Mouse (Mus musculus) thymus, postnatal 25 days (tissue): ENCODE data around the gene Fam160a2.
"Not testable (repeated sequence)": the region's sequence is repeated elsewhere in the genome, so short reads cannot be mapped to it uniquely, and the experiment has no call there.

ENCODE experiments used
- DNase-seq: peaks from one replicate; pipeline ENCODE4 v3.0.0; 2022

Fam160a2 gene

DNA sequence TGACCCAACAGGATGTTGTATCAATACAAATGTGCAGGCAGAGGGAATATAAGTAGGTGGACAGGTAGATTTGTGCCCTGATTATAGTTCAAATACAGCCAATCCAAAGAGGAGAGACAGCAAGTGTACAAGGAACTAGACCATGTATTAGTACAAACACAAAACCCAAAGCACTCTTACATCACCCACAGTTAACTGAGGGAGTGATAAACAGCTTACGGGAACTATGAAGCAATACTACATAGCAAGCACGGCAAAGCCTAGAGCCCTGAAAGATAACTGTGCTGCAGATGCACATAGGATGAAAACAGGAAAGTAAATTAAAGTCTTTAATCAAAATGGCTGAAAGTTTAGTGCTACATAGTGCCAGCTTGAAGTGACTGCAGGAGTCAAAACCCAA, 12.2 kb downstream of the Fam160a2 start:
- DNase-seq, result no peak

DNA sequence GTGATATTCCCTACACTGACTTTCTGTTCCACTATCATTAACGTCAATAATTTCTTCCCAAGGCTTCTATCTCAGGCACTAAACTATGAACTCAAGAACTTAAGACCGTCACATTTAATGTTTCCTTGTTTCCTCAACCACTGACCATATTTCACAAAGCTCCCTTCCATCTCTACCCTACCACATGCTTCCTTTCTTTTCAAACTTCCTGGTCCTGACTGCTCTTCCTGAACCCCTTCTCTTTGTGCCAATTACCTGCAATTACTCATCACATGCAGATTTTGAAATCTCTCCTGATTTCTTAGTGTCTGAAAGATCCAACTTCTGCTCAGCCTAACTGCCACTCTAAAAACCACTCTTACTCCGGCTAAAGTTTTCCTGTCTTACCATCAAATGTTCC, 19.5 kb downstream of the Fam160a2 start:
- DNase-seq, result no peak

DNA sequence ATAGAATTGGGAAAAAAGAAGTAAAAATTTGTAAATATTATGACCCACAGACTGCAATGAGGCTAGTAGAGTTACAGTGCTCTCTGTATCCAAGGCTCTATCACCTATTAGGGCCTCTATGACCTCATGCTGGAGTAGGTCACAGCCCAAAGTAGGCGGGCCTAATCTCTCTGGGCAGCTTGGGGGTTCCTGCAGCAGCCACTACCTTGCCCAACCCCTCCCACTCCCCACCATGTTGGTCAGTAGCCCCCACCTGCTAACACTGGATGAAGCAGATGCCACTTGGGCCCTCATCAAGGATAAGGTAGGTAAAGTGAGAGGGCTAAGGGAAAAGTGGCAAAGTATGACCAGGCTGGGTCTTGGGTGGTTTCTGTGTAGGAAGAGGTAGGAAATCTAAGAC, 25.0 kb downstream of the Fam160a2 start, which contains the start of gene Gm5901:
Gene Gm5901 (plus strand): TSS at position 173 of the 400 bp plus-strand sequence.
- DNase-seq, result no peak

DNA sequence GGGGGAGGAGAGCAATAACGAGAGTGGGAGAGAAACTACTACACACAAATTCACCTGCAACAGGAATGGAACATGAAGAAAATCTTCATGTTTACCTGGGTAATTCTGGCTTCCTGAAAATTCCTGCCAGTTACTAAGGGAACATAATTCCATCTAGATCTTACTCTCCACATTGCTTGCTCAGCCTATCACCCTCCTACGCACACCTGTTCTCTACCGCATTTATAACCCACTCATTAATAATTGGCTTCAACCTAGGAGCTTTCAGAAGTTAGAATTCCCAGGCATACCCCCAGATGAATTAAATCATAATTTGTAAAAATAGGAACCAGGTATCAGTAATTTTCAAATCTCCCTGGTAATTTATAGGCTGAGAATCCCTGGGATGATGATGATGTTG, 25.9 kb downstream of the Fam160a2 start:
- no peak for DNase-seq

DNA sequence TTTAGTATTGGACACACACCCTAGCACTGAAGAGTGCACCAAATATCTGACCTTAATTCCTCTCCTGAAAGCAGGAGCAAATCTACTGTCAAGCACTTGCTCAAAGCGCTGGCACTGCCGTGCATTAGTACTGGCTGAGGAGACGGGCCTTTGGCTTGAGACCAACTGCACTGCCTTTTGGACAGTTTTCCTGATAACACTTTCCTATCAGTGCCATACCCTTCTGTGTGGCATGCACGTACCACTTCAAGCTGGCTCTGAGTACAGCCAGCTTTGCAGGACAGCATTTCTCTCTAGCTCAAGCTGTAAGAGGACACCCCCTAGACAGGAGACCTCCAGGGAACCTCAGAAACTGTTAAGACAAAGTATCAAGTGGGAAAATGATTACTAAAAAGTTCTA, 26.3 kb downstream of the Fam160a2 start:
- no peak for DNase-seq

DNA sequence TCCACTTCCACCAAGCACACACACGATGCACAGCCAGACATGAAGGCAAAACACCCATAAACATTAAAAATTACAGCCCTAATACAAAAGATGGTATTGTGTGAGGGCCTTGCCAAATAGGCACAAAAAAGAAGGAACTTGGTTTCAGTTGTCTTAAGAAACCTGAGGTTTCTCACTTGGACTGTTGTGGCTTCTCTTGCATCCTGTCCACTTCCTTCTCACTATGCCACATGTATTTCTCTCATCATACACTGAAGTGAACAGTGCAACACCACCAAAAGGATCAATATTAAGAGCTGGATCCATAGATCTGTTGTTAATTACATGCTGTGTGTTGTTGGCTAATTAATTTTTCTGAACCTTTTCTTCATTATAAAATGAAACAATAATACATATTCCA, 26.9 kb downstream of the Fam160a2 start:
- no peak for DNase-seq

DNA sequence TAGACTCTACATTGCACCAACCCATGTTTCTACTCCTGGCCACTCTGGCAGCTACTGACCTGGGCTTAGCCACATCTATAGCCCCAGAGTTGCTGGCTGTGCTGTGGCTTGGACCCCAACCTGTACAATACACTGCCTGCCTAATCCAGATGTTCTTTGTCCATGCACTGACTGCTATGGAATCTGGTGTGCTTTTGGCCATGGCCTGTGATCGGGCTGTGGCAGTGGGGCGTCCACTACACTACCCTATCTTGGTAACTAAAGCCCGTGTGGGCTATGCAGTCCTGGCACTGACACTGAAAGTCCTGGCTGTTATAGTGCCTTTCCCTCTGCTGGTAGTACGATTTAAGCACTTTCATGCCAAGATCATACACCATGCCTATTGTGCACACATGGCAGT, 31.3 kb downstream of the Fam160a2 start:
- no peak for DNase-seq

DNA sequence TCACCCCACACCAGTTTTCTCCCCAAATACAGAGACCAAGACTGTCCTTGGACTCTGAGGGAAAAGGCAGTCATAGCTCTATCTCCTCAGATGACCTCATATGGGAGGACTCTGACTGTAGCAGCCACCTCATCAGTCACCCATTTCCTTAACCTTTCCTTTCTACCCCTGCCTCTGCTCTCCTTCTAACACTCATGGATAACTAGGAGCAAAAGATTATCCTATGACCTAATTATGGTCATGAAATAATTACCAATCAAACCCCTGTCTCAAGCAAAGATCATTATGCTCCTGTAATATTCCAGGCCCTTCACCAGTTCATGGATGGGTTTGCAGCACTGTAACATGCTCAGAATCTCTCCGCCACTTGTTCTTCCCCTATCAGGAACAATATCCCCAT, 31.9 kb downstream of the Fam160a2 start, which contains the start of gene Olfr692:
Gene Olfr692 (plus strand): TSS at position 301 of the 400 bp plus-strand sequence.
- no peak for DNase-seq

DNA sequence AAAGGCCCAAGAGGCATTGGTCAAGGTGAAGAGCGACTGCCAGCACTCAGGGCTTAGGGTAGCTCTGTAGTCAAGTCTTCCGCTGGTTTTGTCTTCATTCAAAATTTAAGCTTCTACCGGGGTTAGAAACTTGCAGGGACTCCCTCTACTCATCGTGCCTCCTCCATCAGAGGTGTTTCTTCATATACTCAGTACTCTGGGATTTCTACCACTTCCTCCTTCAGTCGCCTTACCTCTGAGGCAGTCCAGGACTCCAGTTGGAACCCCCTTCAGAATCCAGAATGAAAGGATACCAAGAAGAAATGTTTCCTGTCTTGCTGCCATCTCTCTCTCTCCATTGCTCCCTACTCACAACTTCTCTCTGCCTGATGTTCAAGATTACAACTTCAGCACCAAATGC, 32.6 kb downstream of the Fam160a2 start:
- DNase-seq, result no peak

DNA sequence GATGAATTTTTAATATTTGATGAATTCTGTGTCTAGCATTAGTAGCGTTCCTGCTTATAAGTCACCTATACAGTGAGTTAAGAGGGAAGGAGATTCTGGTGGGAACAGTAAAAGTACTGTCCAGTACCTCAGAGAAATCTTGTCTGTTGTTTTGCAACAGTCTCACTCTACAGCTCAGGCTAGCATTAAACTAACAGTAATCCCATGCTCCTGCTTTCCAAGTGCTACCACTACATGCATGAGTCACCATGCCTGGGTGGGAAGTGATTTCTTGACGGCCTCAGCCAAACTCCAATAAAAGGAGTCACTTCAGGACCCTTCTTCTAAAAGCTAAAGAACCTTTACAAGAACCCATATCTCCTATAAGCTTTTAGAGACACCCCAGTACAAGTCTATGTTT, 38.1 kb downstream of the Fam160a2 start:
- no peak for DNase-seq

DNA sequence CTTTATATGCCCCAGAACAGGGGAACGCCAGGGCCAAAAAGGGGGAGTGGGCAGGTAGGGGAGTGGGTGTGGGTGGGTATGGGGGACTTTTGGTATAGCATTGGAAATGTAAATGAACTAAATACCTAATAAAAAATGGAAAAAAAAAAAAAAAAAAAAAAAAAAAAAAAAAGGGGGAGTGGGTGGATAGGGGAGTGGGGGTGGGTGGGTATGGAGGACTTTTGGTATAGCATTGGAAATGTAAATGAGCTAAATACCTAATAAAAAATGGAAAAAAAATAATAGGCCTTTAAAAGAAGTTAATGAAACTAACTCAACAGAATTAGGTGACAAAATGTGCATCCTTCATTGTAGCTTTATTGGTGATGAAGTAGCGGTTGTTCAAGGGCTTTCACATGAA, 43.4 kb downstream of the Fam160a2 start:
- DNase-seq, result not testable (repeated sequence)

DNA sequence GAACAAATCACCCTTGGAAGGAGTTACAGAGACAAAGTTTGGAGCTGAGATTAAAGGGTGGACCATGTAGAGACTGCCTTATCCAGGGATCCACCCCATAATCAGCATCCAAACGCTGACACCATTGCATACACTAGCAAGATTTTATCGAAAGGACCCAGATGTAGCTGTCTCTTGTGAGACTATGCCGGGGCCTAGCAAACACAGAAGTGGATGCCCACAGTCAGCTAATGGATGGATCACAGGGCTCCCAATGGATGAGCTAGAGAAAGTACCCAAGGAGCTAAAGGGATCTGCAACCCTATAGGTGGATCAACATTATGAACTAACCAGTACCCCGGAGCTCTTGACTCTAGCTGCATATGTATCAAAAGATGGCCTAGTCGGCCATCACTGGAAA, 43.8 kb downstream of the Fam160a2 start:
- not testable (repeated sequence) for DNase-seq

DNA sequence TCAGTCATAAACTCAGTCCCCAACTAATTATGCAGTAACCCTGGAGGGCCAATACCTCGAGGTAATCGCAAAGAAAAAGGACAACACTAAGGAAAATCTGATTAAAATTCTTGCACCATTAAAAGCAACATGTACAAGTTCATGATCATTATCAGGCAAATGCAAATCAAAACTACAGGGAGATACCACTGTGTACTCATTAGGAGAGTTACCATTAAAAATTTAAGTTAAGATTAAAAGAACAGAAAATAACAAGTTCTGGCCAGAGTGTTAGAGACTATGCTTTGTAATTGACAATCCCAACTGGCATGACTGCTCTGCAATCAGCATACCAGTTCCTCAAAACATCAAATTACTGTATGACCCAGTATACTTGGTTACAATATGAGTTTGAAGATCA, 57.1 kb downstream of the Fam160a2 start:
- DNase-seq, result no peak

DNA sequence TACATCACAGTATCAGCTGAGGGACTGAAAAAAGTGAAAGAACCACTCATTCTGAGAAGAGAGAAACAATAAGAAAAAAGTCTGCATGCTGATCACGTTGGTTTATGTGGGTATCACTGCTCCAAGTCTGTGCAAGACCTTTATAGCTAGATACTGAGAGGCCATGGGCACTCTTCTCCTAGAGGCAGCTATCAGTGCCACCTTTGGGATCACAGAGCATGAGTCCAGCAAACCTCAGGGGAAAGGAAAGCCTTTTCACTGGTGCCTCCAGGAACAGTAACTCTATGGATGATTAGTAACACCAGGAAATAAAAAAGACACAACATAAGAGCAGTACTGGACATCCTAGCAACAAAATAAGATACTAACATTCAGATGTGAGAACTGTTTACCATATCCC, 57.7 kb downstream of the Fam160a2 start, which contains the start of gene Olfr691:
Gene Olfr691 (minus strand): TSS at position 101 of the 400 bp plus-strand sequence.
- DNase-seq, result no peak

DNA sequence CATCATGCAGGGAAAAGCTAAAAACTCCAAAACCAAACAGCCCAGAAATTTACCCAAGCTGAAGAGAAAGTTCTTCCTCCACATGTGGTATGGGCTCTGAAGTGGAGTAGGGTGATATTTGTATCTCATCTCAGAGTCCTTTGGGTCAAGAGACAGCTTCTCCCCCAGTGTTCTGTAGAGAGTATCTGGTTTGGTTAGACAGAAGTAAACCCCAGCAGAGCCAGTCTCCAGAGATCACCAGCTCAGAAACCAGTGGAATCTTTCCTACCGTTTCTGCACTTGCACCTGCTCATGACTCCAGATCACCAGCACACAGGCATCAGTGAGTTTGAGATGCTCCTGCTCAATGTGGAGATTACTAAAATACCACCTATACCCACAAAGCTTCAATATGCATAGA, 65.8 kb downstream of the Fam160a2 start, which contains the start of gene Olfr690:
Gene Olfr690 (minus strand): TSS at position 101 of the 400 bp plus-strand sequence.
- no peak for DNase-seq

DNA sequence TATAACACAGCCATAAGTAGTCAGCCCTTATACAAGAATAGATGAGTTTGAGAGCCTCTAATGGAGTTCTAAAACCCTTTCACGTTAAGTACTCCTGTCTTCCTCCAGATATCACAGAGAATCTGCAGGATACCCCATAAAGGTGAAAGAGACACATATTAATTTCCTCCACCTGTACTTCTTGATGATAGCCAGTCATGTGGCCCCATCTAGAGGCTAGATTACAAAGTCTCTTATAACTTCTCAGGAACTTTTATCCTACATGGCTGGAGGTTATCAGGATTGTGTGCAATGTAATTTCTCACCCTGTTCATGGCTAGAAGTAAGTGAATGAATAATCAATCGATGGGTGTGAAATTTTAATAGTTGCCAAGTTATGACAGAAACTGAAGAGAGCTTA, 74.6 kb downstream of the Fam160a2 start:
- DNase-seq, result no peak
